Mouse (Mus musculus): Measurements from ENCODE around the gene Cfap61.
A peak's percentile ranks its signal among the peaks of the same experiment; 100 is the strongest.

- peak; percentile 69 for TF ChIP-seq CTCF (conservative IDR thresholded peaks at IDR 0.05; ENCODE audit: low read length)
- TF ChIP-seq POU5F1 (IDR thresholded peaks at IDR 0.05; ENCODE audit: borderline replicate concordance, low read length): no peak
- no peak for TF ChIP-seq NANOG (IDR thresholded peaks at IDR 0.05; ENCODE audit: borderline replicate concordance, low read length)
These were observed 46.4 kb upstream of the Cfap61 start for GRCm38 (mm10) chr2:145887937-145888765.

All from E14TG2a.4 (cell line).